Mouse (Mus musculus) NIH3T3 (cell line): ENCODE data around the gene Brf1.

Source experiments
- DNase-seq: peaks from one replicate; pipeline ENCODE4 v3.0.0-alpha.2; 2012; ENCODE audit warnings: low read depth

Brf1 gene

GRCm38 (mm10) chr12:113000294-113001132 is at the start of gene Brf1:
Brf1 (minus strand) TSS chr12:113000704.
- peak; percentile 99 for DNase-seq

- DNase-seq, result no peak
These were observed 49.3 kb upstream of the Brf1 start for GRCm38 (mm10) chr12:113049836-113050235.

- DNase-seq, result no peak
These were observed 47.6 kb upstream of the Brf1 start for GRCm38 (mm10) chr12:113048103-113048502.

- DNase-seq, result no peak
These were observed 46.4 kb upstream of the Brf1 start for GRCm38 (mm10) chr12:113046861-113047260.

- DNase-seq, result peak; percentile 73
These were observed 44.6 kb upstream of the Brf1 start for GRCm38 (mm10) chr12:113044916-113045677.

- no peak for DNase-seq
These were observed 42.0 kb upstream of the Brf1 start for GRCm38 (mm10) chr12:113042543-113042942.

GRCm38 (mm10) chr12:113041481-113042439 is 41.3 kb upstream of the Brf1 start:
- peak; percentile 53 for DNase-seq

GRCm38 (mm10) chr12:113038414-113038813 is 37.9 kb upstream of the Brf1 start:
- peak; percentile 21 for DNase-seq

GRCm38 (mm10) chr12:113036996-113037395 is 36.5 kb upstream of the Brf1 start:
- DNase-seq, result no peak

GRCm38 (mm10) chr12:113035093-113035492 is 34.6 kb upstream of the Brf1 start:
- no peak for DNase-seq

GRCm38 (mm10) chr12:113032296-113033250 is 32.1 kb upstream of the Brf1 start:
- DNase-seq, result no peak

GRCm38 (mm10) chr12:113031441-113031840 is 30.9 kb upstream of the Brf1 start:
- no peak for DNase-seq

GRCm38 (mm10) chr12:113030993-113031392 is 30.5 kb upstream of the Brf1 start:
- DNase-seq, result no peak

- no peak for DNase-seq
These were observed 29.5 kb upstream of the Brf1 start for GRCm38 (mm10) chr12:113030046-113030445.

GRCm38 (mm10) chr12:113028898-113029297 is 28.4 kb upstream of the Brf1 start:
- no peak for DNase-seq

GRCm38 (mm10) chr12:113028067-113028466 is 27.6 kb upstream of the Brf1 start:
- no peak for DNase-seq

GRCm38 (mm10) chr12:113027495-113027894 is 27.0 kb upstream of the Brf1 start:
- DNase-seq, result peak; percentile 19

- DNase-seq, result peak; percentile 21
These were observed 26.1 kb upstream of the Brf1 start for GRCm38 (mm10) chr12:113026557-113026956.

- DNase-seq, result peak; percentile 68
These were observed 22.6 kb upstream of the Brf1 start for GRCm38 (mm10) chr12:113023082-113023481.

GRCm38 (mm10) chr12:113021488-113021887 is 21.0 kb upstream of the Brf1 start:
- no peak for DNase-seq

GRCm38 (mm10) chr12:113018763-113019162 is 18.3 kb upstream of the Brf1 start:
- DNase-seq, result no peak
